8 mouse cellular contexts compared by ENCODE assay signal in genomic region chr15:83527092-83527437, GRCm38 (mm10). TPM values are rescaled to one million over a fixed set of nuclear protein-coding genes. Genes with fewer than 3 reads are reported as not detected.
DNase-seq lines count a peak whose midpoint lies in the region; TF ChIP-seq lines count a peak whose summit lies in the region.

No protein-coding gene starts in this region.

- H3K4me3 ChIP-seq in spleen, adult 2 months (ENCODE audit: extremely low read depth, insufficient read depth, insufficient read length) = peak overlapping the region; percentile 69
- H3K4me3 ChIP-seq in erythroblast, embryonic 14.5 days (replicated peaks) = peak overlapping the region; percentile 62
- H3K4me3 ChIP-seq in limb, embryonic 10.5 days = peak overlapping the region; percentile 64
- H3K4me3 ChIP-seq in myocyte = peak overlapping the region; percentile 23

- no peaks in the 10 kb centered on the region for H3K36me3 ChIP-seq in spleen, adult 2 months (ENCODE audit: control insufficient read depth, insufficient read depth, low read length)
- no peaks in the 10 kb centered on the region for H3K36me3 ChIP-seq in erythroblast, embryonic 14.5 days (ENCODE audit: control insufficient read depth)
- no peaks in the 10 kb centered on the region for H3K36me3 ChIP-seq in limb, embryonic 10.5 days
- no peaks in the 10 kb centered on the region for H3K36me3 ChIP-seq in myocyte (ENCODE audit: control insufficient read depth, insufficient read depth)

- H3K79me2 ChIP-seq in myocyte (ENCODE audit: control insufficient read depth, insufficient read depth) = no peaks in the 10 kb centered on the region

- TF ChIP-seq POLR2A in spleen, adult 2 months (IDR thresholded peaks at IDR 0.05; ENCODE audit: low read depth, low read length) = no peak
- no peak for TF ChIP-seq POLR2A in myocyte (IDR thresholded peaks at IDR 0.05; ENCODE audit: insufficient read length, low read depth)

- peaks cover 14% of the 10 kb centered on the region for H3K27me3 ChIP-seq in spleen, adult 2 months (ENCODE audit: control insufficient read depth, insufficient read depth, low read length)
- peaks cover 92% of the 10 kb centered on the region for H3K27me3 ChIP-seq in erythroblast, embryonic 14.5 days (ENCODE audit: control insufficient read depth)
- peaks cover 73% of the 10 kb centered on the region for H3K27me3 ChIP-seq in limb, embryonic 10.5 days (ENCODE audit: low read depth, poor library complexity, severe bottlenecking)
- H3K27me3 ChIP-seq in myocyte (ENCODE audit: control insufficient read depth, insufficient read depth, insufficient read length) = peaks cover 26% of the 10 kb centered on the region

- H3K9me3 ChIP-seq in erythroblast, embryonic 14.5 days (ENCODE audit: control insufficient read depth, low read length) = peaks cover 4% of the 10 kb centered on the region; the same call in 1 of the 2 replicates
- no peaks in the 10 kb centered on the region for H3K9me3 ChIP-seq in limb, embryonic 10.5 days (replicated peaks)

- H3K4me2 ChIP-seq in myocyte (ENCODE audit: low read depth) = peak overlapping the region; percentile 99

- no peak overlapping the region for H3K27ac ChIP-seq in spleen, adult 2 months (ENCODE audit: insufficient read depth, low read length)
- H3K27ac ChIP-seq in limb, embryonic 10.5 days = peak overlapping the region; percentile 53; the same call in 1 of the 2 replicates

- no peak for DNase-seq in spleen, adult 2 months (ENCODE audit: low read depth in 1 of 2, low spot score in 2 of 2)
- DNase-seq in spleen, postnatal 4 days (ENCODE audit: low spot score in 2 of 2) = no peak
- DNase-seq in limb, embryonic 10.5 days (ENCODE audit: low spot score) = no peak
- DNase-seq in right cerebral cortex, postnatal 10 days (ENCODE audit: low spot score in 2 of 2) = no peak
- DNase-seq in cerebellum, postnatal 4 days (ENCODE audit: low spot score in 2 of 2) = no peak
- DNase-seq in layer of hippocampus, adult 8-10 months (ENCODE audit: low spot score in 2 of 2) = no peak

- WGBS in spleen, adult 2 months = 5% methylated on average over 26 of the region's 26 CpGs
- WGBS in limb, embryonic 10.5 days = 1% methylated on average over 26 of the region's 26 CpGs

- no peak for TF ChIP-seq CTCF in spleen, adult 2 months (IDR thresholded peaks at IDR 0.05; ENCODE audit: extremely low read depth, insufficient read depth, insufficient read length, insufficient replicate concordance)

- no peak overlapping the region for H3ac ChIP-seq in myocyte (ENCODE audit: control insufficient read depth, insufficient read length)

- peaks cover 11% of the 10 kb centered on the region; the same call in 1 of the 2 replicates for H3K4me1 ChIP-seq in spleen, adult 2 months (ENCODE audit: control insufficient read depth, insufficient read depth, insufficient read length)
- H3K4me1 ChIP-seq in erythroblast, embryonic 14.5 days (ENCODE audit: control insufficient read depth) = peaks cover 16% of the 10 kb centered on the region
- H3K4me1 ChIP-seq in limb, embryonic 10.5 days = peaks cover 38% of the 10 kb centered on the region

TF ChIP-seq in myocyte, 11 proteins besides CTCF, POLR2A, EP300 and RAD21:
- TF ChIP-seq TCF3 (IDR thresholded peaks at IDR 0.05; ENCODE audit: insufficient read length, low read depth) = no peak
- no peak for TF ChIP-seq E2F4 (IDR thresholded peaks at IDR 0.05; ENCODE audit: insufficient read depth)
- no peak for TF ChIP-seq REST (IDR thresholded peaks at IDR 0.05; ENCODE audit: insufficient read depth, insufficient read length)
- TF ChIP-seq MYOG (IDR thresholded peaks at IDR 0.05; ENCODE audit: control insufficient read depth in 1 of 3, insufficient read depth in 1 of 3, insufficient read length in 2 of 3, low read depth in 2 of 3) = peak in 2 of 3 experiments; percentile 31 to 51
- TF ChIP-seq MYOD1 (IDR thresholded peaks at IDR 0.05; ENCODE audit: control insufficient read depth in 1 of 3, insufficient read length in 2 of 3, low read depth in 2 of 3) = peak in 2 of 3 experiments; percentile 54 to 61

RNA-seq across cellular contexts. Expression of gene Bik, which starts 0.4 kb away (rescaled TPM):
- polyA plus RNA-seq in spleen, adult 2 months (2012; rRNA removed) = 3.7 and 4.7 TPM in 2 replicates
- not detected in 2 replicates for polyA plus RNA-seq in erythroblast, embryonic 14.5 days (2012)
- 1.7 and 2.6 TPM in 2 replicates for polyA plus RNA-seq in limb, embryonic 10.5 days (2016; fragmentation: Nextera tagmentation; extraction: Ambion mirVana)
- polyA plus RNA-seq in myocyte (2012; fragmentation: generic; extraction: Trizol) = 1.3 TPM
- total RNA-seq in layer of hippocampus, adult 8-10 months (2022) = under 1 TPM in 3 of 4 experiments, not detected in 1; 0.40 to 0.66 (median 0.47) TPM

RNA-seq across cellular contexts. Expression of gene Ttll1, which starts 16.4 kb away (rescaled TPM):
- polyA plus RNA-seq in spleen, adult 2 months (2012; rRNA removed) = 4.4 TPM in 2 replicates
- polyA plus RNA-seq in erythroblast, embryonic 14.5 days (2012) = 0.13 TPM in 2 replicates
- 22.0 and 25.8 TPM in 2 replicates for polyA plus RNA-seq in limb, embryonic 10.5 days (2016; fragmentation: Nextera tagmentation; extraction: Ambion mirVana)
- 47.7 TPM for polyA plus RNA-seq in myocyte (2012; fragmentation: generic; extraction: Trizol)
- 10 to 100 TPM; 32.0 to 40.0 (median 36.2) TPM for total RNA-seq in layer of hippocampus, adult 8-10 months (2022)

RNA-seq across cellular contexts. Expression of gene Tspo, which starts 36.3 kb away (rescaled TPM):
- 257 and 293 TPM in 2 replicates for polyA plus RNA-seq in spleen, adult 2 months (2012; rRNA removed)
- 62.5 and 75.0 TPM in 2 replicates for polyA plus RNA-seq in erythroblast, embryonic 14.5 days (2012)
- 56.8 and 60.5 TPM in 2 replicates for polyA plus RNA-seq in limb, embryonic 10.5 days (2016; fragmentation: Nextera tagmentation; extraction: Ambion mirVana)
- 937 TPM for polyA plus RNA-seq in myocyte (2012; fragmentation: generic; extraction: Trizol)
- 10 to 100 TPM in 2 of 4 experiments, 1 to 10 TPM in 2; 7.0 to 23.0 (median 12.5) TPM for total RNA-seq in layer of hippocampus, adult 8-10 months (2022)

RNA-seq across cellular contexts. Expression of gene Mcat, which starts 36.5 kb away (rescaled TPM):
- polyA plus RNA-seq in spleen, adult 2 months (2012; rRNA removed) = 19.1 and 20.9 TPM in 2 replicates
- polyA plus RNA-seq in erythroblast, embryonic 14.5 days (2012) = 0.91 and 2.0 TPM in 2 replicates
- 50.8 and 54.1 TPM in 2 replicates for polyA plus RNA-seq in limb, embryonic 10.5 days (2016; fragmentation: Nextera tagmentation; extraction: Ambion mirVana)
- 55.9 TPM for polyA plus RNA-seq in myocyte (2012; fragmentation: generic; extraction: Trizol)
- total RNA-seq in layer of hippocampus, adult 8-10 months (2022) = 10 to 100 TPM; 24.6 to 28.3 (median 26.9) TPM
